Mouse (Mus musculus) leukemia stem cell, adult 10-12 weeks (primary cell): ENCODE data around the gene Ccdc142. TPM values are rescaled to one million over a fixed set of nuclear protein-coding genes. Genes with fewer than 3 reads are reported as not detected.

Experiments
- polyA plus RNA-seq: library from polyadenylated mRNA; stranded (reverse); fragments of >175 nt; gene quantifications from 2 replicates; pipeline ENCODE4 v1.2.3, GENCODE M21; 2012; ENCODE audit warnings: low replicate concordance

Gene Ccdc142
- 5.3 and 13.7 TPM in 2 replicates for polyA plus RNA-seq

DNA sequence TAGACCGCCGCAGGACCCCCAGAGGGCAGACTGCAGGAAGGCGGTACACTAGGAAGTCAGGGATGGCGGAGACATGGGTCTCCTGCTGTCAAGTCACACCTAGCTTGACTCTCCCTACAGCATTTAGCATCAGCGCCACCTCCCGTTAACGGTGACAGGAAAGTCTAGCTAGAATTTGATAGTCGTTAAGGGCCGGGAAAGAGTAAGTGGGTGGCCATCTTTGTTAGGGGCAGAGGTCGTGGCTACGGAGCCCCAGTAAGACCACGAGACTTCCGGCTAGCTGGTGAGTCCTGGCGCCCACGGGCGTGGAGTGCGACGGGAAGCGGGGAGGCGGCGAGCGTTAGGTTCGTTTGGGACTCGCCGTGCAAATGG is at the start of gene Ccdc142, which contains the start of gene Gm42688:
Gene Ccdc142 (plus strand): TSS at position 286 of the 372 bp plus-strand sequence.
Gene Gm42688 (plus strand): TSS at position 302 of the 372 bp plus-strand sequence.

DNA sequence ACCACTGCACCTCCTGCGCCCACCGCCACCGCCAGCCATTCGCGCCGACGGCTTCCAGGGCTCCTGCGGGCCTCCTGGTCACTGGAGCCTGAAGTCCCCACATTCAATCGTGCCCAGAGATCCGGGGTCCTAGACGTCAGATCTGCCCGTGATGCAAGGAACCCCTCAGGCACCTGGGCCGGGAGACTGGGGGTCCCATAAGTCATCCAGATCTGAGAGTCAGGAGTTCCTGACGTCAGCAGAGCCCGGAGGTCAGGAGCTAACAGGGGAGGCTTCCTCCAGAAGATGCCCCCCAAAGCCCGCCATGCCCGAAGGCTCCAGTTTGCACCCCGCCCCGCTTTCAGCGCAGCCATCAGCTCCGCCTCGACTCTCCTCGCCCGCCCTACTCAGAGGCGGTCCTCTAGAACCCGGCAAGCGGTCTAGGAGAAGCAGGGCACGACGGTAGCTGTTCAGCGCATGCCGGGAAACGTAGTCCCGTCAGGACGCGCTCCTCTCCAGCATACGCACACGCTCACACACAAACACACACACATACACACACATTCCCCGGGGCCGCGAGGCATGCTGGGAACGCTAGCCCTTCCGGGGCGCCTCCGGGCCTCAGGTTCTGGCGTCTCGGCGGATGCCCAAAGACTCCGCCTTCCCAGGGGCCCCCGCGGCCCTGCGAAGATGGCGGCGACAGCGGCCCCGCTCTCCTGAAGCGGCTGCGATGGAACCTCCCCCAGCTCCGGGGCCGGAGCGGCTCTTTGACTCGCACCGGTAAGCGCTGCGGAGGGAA is 47.1 kb upstream of the Ccdc142 start, which contains the start of gene Aup1:
Gene Aup1 (plus strand): TSS at position 448 of the 778 bp plus-strand sequence.

DNA sequence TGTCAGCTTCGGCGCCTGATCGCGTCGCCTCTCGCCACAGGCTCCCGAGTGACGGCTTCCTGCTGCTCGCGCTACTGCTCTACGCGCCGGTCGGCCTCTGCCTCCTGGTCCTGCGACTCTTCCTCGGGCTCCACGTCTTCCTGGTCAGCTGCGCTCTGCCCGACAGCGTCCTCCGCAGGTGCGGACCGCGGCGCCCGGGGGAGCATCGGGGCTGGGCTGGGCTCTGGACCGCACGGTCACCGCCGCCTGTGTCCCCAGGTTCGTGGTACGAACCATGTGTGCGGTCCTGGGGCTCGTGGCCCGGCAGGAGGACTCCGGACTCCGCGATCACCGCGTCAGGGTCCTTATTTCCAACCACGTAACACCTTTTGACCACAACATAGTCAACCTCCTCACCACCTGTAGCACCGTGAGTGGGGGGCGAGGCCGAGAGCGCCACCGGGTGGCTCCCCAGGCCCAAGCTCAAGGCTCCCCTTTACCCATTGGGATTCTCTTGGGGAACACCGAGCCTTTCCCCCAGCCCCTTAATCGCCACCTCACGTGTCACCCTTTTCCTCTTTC is 46.5 kb upstream of the Ccdc142 start, which contains the start of gene Htra2:
Gene Htra2 (minus strand): TSS at position 403 of the 561 bp plus-strand sequence.

DNA sequence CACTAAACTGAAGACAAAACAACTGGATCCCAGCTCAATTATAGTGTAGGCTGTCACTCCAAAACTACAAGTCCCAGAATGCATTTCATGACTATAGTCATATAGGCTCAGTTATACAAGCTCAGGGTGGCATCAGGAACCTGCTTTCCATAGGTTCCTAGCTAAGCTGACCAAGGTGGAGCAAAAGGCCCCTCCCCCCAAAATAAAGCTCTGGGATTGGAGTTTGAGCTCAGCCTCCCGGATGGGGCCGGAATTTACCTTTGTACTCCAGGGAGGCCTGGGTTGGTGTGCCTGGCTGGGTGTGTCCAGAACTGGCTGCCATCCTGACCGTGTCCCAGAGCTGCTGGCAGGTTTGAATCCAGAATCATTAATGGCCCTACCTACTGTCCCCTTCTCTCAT is 43.6 kb upstream of the Ccdc142 start, which contains the start of gene Dqx1:
Gene Dqx1 (plus strand): TSS at position 55 of the 400 bp plus-strand sequence.

DNA sequence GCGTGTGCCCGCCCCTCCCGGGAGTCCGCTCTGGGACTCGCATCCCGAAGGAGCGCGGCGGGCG is 31.3 kb upstream of the Ccdc142 start, which contains the start of gene Tlx2:
Gene Tlx2 (minus strand): TSS at position 47 of the 64 bp plus-strand sequence.

DNA sequence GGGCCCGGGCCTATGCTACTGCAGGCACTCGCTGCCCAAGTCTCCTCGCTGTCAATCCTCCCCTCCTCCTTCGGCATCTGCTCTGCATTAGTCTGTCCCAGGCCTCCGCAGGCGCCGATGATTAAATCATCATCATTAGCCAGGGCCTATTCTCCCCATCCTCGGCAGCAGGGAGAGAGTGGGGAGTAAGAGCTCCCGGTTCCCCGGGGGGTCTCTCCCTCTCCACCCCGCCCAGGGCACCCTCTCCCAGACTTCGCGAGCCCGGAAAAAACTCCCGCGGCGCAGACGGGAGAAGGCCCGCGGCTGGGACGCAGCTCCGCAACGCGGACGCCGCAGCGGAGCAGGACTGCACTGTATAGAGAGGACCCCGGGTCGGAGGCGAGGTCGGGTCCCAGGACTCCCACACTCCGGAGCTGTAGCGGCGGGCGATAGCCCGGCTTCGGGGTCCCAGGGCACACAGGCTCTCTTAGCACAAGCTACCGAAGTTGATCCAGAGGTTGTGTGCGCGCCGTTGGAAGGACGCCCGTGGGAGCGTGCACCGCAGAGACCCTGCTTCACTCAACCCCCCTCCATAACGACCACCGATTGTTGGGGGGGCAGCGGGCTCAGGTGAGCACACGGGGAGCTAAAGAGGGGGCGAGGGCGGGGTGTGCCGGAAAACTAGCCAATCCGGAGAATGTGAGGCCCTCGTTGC is 23.6 kb upstream of the Ccdc142 start, which contains the start of gene Pcgf1:
Gene Pcgf1 (plus strand): TSS at position 240 of the 694 bp plus-strand sequence.

DNA sequence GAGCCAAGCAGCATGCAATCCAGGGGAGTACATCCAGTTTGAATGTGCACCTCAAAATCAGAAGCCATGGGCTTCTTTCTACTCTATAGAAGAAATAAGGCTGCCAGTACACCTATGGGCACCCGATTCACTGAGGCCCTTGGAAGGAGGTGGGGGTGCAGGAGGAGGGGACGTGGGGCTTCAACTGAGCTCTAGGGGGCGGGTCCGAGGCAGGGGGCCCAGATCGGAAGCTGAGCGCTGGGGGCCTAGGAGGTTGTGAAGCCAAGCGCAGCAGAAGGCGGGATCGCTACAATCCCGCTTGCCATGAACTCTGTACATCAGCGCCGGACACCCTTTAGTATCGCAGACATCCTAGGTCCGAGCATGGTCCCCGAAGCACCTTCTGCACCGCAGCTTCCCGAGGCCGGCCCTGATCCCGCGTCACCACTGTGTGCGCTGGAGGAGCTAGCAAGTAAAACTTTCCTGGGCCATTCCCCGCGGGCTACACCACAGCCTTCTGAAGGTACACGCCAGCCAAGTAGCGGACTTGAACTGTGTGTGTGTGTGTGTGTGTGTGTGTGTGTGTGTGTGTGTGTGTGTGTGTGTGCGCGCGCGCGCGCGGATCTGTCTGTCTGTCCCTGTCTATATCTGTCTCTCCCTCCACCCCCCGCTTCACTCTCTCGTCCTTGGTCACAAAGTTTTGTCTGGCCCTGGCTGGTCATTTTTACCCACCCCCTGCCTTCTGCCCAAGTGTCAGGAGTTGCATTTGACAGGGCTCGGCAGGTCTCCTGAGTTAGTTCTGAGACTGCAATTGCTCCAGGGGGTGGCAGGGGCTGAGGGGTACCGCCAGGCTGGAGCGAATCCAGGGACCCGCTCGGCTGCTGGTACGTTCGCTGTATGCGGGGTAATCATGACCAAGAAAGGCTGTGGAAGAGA is 15.0 kb upstream of the Ccdc142 start, which contains the start of gene Lbx2:
Gene Lbx2 (plus strand): TSS at position 247 of the 915 bp plus-strand sequence.

DNA sequence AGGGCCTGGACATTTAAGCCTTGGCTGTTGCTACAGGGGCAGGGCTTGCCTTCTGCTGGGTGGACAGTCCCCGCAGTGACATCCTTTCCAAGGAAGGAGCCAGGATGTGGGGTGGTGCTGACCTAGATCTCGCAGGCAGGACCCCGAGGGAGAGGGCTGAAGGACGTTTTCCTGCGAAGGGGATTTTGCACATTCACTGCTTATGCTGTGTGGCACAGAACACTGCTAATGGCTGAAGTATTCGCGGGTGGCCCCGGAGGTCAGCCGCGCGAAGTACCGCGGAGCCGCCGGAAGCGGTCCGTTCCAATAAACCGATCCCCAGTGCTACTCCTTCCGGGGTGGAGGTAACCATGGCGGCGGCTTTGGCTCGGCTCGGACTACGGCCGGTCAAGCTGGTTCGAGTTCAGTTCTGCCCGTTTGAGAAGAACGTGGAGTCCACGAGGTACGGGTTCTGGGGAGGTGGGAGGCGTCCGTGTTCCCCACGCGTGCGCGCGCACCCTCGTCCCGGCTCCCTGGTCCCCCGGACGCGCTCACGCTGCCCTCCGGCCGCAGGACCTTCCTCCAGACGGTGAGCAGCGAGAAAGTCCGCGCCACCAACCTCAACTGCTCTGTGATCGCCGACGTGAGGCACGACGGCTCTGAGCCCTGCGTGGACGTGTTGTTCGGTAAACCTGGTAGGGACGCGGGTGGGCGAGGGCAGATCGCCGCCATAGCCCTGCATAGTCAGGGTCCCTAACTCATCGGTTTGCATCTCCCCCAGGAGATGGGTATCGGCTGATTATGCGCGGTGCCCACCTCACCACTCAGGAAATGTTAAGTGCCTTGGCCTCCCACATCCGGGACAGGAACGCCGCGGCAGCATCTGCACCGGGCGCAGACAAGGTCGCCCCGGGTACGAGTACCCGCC is 7.6 kb downstream of the Ccdc142 start, which contains the start of gene Mrpl53:
Gene Mrpl53 (plus strand): TSS at position 279 of the 907 bp plus-strand sequence.

DNA sequence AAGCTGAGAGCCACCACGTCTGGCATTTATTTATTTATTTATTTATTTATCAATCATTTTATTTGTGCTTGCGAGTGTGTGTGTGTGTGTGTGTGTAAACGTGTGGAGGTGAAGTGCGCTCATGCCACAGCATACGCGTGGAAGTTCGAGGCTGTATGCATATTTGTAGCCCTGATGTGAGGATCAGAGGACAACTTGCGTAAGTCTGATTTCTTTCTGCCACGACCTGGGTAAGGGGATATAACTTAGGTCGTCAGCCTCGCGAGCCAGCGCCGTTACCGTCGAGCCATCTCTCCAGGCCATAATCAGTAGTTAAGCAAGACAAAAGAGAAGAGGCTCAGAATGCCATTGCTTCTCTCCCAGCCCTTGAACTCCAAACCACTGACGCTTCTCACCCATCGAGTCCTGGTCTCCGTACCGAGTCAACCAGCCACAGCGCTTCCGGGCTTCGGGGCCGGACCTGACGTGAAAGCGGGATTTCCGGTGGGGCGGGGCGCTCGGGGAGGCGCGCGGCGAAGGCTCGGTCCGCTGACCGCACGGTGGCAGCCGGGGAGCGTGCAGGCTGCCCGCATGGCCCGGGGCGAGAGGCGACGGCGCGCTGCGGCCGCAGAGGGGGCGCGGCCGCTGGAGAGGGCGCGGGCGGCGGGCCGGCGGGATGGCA is 13.7 kb downstream of the Ccdc142 start, which contains the start of gene Mogs:
Gene Mogs (plus strand): TSS at position 486 of the 661 bp plus-strand sequence.

DNA sequence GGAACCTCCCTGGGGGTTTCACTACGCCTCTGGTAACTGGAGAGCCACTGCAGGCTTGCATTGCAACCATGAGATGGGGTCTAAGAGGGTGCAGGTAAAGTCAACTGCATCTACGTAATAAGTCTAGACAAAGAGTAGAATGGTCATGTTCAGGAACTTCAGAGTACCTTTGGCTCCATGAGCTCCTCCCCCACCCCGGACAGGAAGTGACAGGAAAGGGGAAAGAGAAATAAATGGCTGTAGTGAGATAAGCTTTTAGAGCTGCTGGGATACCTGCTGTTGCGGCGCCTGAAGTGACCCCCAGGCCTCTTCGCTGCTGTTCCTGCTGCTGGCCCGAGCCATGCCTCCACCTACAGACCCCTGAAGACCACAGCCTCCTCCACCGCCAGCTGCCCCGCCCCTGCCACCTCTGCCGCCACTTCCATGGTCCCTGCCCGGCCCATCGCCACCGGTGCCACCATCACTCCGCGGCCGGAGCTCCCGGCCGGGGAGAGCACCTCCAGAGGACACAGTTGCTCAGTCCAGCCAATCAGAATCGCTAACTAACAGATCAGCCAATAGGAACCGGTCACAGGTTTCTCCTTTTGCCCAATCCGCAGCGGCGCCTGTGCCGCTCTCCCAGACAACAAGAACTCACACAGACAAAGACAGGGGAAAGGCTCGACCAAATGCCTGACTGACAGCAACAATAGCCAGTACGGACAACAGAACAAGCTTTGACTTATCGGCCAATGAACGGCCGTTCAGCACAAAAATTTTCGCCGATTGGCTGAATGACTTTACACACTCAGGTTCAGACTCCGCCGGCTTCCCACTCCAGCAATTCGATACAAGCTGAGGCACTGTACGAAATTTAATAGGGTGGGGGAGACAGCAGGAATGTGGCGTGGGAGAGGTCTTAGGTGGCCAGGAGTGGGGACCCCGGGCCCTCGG is 19.8 kb downstream of the Ccdc142 start, which contains the start of gene Wbp1:
Gene Wbp1 (minus strand): TSS at position 630 of the 933 bp plus-strand sequence.

DNA sequence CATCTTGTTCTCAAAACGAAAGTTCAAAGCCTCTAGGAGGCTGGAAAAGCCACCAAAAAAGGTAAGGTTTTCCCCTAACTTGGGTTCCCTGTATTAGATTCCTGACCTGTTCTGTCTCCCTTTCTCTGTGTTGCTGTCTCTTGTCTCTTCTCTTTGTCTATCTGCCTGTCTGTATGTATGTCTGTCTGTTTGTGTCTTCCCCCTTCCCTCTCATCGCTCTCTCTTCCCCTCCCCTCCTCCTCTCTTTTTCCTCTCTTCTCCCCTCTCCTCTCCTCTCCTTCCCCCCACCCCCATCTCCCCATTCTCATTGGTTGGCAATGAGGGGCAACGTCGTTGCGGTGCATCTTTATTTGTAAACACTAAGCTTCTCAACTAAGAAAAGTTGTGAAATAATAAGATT is 23.9 kb downstream of the Ccdc142 start, which contains the start of gene Ino80b:
Gene Ino80b (minus strand): TSS at position 101 of the 400 bp plus-strand sequence.

DNA sequence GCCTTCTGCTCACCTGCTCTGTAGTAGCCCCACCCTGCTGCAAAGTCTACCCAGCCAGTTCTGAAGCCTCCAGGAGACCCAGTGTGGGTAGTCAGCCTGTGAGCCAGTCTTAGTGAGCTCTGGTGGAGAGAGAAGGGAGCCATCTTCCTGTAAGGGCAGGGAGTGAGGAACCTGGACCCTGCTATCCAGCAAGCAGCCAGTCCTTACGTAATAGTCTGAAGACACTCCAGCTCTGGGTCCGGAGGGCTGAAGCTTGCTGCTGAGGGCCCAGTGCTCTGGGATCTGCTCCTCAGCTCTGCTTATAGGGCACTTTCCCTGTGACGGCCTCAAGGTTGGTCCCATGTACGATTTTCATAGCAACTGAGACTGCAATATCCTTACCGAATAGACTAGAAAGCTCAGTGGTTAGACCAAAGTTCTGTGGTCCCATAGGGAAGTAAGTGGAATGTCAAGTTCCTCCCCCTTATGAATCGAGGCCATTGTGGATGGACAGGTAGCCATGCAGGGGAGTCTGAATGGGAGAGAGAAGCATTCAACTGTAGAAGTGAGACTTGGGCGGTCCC is 33.6 kb downstream of the Ccdc142 start, which contains the start of gene Rtkn:
Gene Rtkn (plus strand): TSS at position 513 of the 563 bp plus-strand sequence.

DNA sequence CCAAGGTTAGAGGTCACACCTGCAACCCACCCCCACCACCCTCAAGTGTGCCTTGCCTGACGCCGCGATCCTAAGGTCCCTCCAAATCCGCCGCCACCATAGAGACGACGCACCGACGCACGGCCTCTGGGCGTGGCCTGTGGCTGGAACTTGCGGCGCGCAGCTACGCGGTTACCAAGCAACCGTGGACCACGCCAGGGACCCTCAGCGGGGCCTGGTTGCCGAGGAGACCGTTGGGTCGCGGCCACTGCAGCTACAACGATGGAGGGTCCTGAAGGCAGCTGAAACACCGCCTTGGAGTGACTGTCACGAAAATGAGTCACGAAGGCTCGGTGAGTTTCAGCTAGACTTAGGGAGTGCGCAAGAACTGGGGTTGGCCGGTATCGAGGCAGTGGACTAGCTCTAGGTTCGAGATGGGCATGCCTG is 54.9 kb downstream of the Ccdc142 start, which contains the start of the genes Wdr54 and 1700003E16Rik:
Gene Wdr54 (minus strand): TSS at position 139 of the 426 bp plus-strand sequence.
Gene 1700003E16Rik (plus strand): TSS at position 146 of the 426 bp plus-strand sequence.

Other genes with a start within 250 kb of the Ccdc142 start
- 0.32 and 0.74 TPM in 2 replicates for gene Sema4f, start 161.8 kb upstream of the Ccdc142 start, polyA plus RNA-seq
- gene M1ap, start 154.7 kb upstream of the Ccdc142 start, polyA plus RNA-seq = 3.3 and 20.7 TPM in 2 replicates
- 104 and 126 TPM in 2 replicates for gene Dok1, start 68.1 kb upstream of the Ccdc142 start, polyA plus RNA-seq
- 0.38 and 0.65 TPM in 2 replicates for gene Loxl3, start 67.4 kb upstream of the Ccdc142 start, polyA plus RNA-seq
- 2,900 and 3,028 TPM in 2 replicates for gene Aup1, start 47.1 kb upstream of the Ccdc142 start, polyA plus RNA-seq
- 109 and 120 TPM in 2 replicates for gene Htra2, start 46.3 kb upstream of the Ccdc142 start, polyA plus RNA-seq
- 0.99 and 1.8 TPM in 2 replicates for gene Dqx1, start 43.8 kb upstream of the Ccdc142 start, polyA plus RNA-seq
- gene Tlx2, start 31.3 kb upstream of the Ccdc142 start, polyA plus RNA-seq = 0.15 TPM in 1 of 2 replicates, not detected in the other
- 15.7 and 19.3 TPM in 2 replicates for gene Pcgf1, start 23.7 kb upstream of the Ccdc142 start, polyA plus RNA-seq
- 0.77 TPM in 1 of 2 replicates, not detected in the other for gene Lbx2, start 15.2 kb upstream of the Ccdc142 start, polyA plus RNA-seq
- 5.9 and 8.9 TPM in 2 replicates for gene Gm42688, start within 50 bp of the Ccdc142 start, polyA plus RNA-seq
- 27.5 and 42.2 TPM in 2 replicates for gene Mrpl53, start 7.4 kb downstream of the Ccdc142 start, polyA plus RNA-seq
- gene Mogs, start 13.9 kb downstream of the Ccdc142 start, polyA plus RNA-seq = 479 and 532 TPM in 2 replicates
- gene Wbp1, start 20.0 kb downstream of the Ccdc142 start, polyA plus RNA-seq = 40.1 and 107 TPM in 2 replicates
- gene Ino80b, start 23.8 kb downstream of the Ccdc142 start, polyA plus RNA-seq = 180 and 401 TPM in 2 replicates
- gene Rtkn, start 33.9 kb downstream of the Ccdc142 start, polyA plus RNA-seq = 1.6 and 2.5 TPM in 2 replicates
- 0.56 TPM in 1 of 2 replicates, not detected in the other for gene Wdr54, start 54.8 kb downstream of the Ccdc142 start, polyA plus RNA-seq
- gene 1700003E16Rik, start 54.8 kb downstream of the Ccdc142 start, polyA plus RNA-seq = 0.08 TPM in 1 of 2 replicates, not detected in the other
- 545 and 1,010 TPM in 2 replicates for gene Dctn1, start 64.3 kb downstream of the Ccdc142 start, polyA plus RNA-seq
- gene Slc4a5, start 118.2 kb downstream of the Ccdc142 start, polyA plus RNA-seq = 0.69 and 0.90 TPM in 2 replicates
- 19.7 and 68.0 TPM in 2 replicates for gene Mthfd2, start 224.3 kb downstream of the Ccdc142 start, polyA plus RNA-seq
- 120 and 147 TPM in 2 replicates for gene Mob1a, start 224.4 kb downstream of the Ccdc142 start, polyA plus RNA-seq
- 44.1 and 110 TPM in 2 replicates for gene Bola3, start 247.5 kb downstream of the Ccdc142 start, polyA plus RNA-seq